Mouse (Mus musculus) ES-E14 (cell line): ENCODE results near the gene Cemip.

Experiments
- CHD2 ChIP-seq: IDR thresholded peaks from 2 replicates; pipeline ENCODE4 v1.6.1; 2014; ENCODE audit warnings: mild to moderate bottlenecking, low read depth, low read length, inconsistent platforms
- HCFC1 ChIP-seq: IDR thresholded peaks from 2 replicates; pipeline ENCODE4 v1.6.1; 2012; ENCODE audit warnings: low read length, inconsistent platforms, borderline replicate concordance; ENCODE audit not compliant: insufficient read depth
- ZC3H11A ChIP-seq: IDR thresholded peaks from 2 replicates; pipeline ENCODE4 v1.6.1; 2012; ENCODE audit warnings: low read depth, mild to moderate bottlenecking, inconsistent platforms, low read length, borderline replicate concordance

GRCm38 (mm10) chr7:84000671-84001070, 85.6 kb downstream of the Cemip start:
- TF ChIP-seq ZC3H11A (no peak), CHD2 (no peak), HCFC1 (no peak)
